Mouse (Mus musculus): ENCODE measurements at regions not wholly inside any gene's neighbourhood (a gene's known extent, or its start where the extent isn't known, plus 50 kb on each side); places are given as distances from the start of the nearest gene placed in this dataset.
"Not testable (repeated sequence)": the region's sequence is repeated elsewhere in the genome, so short reads cannot be mapped to it uniquely, and the experiment has no call there.

- Histone ChIP-seq H3K4me2 (replicated peaks) (no peak overlapping the region), H3K4me1 (no peaks in the 10 kb centered on the region), H3K27me3 (no peaks in the 10 kb centered on the region), H3K4me3 (replicated peaks) (no peak overlapping the region), H3K9me3 (replicated peaks) (no peaks in the 10 kb centered on the region), H3K27ac (replicated peaks) (no peak overlapping the region), H3K9ac (no peak overlapping the region), H3K36me3 (no peaks in the 10 kb centered on the region)
- ATAC-seq (ENCODE audit: insufficient number of reproducible peaks, low FRiP score, low TSS enrichment, low read depth), result no peak
Measured at GRCm38 (mm10) chr17:82367876-82368275, 629.7 kb upstream of the Slc8a1 start.

- Histone ChIP-seq H3K27ac (replicated peaks) (no peak overlapping the region), H3K9ac (no peak overlapping the region), H3K4me2 (replicated peaks) (no peak overlapping the region), H3K4me3 (replicated peaks) (no peak overlapping the region), H3K36me3 (no peaks in the 10 kb centered on the region), H3K27me3 (no peaks in the 10 kb centered on the region), H3K9me3 (replicated peaks) (no peaks in the 10 kb centered on the region), H3K4me1 (no peaks in the 10 kb centered on the region)
- no peak for ATAC-seq (ENCODE audit: insufficient number of reproducible peaks, low FRiP score, low TSS enrichment, low read depth)
- WGBS, result 75% methylated on average over 4 of the region's 4 CpGs
Measured at GRCm38 (mm10) chr17:82366001-82366400, 627.8 kb upstream of the Slc8a1 start.

DNA sequence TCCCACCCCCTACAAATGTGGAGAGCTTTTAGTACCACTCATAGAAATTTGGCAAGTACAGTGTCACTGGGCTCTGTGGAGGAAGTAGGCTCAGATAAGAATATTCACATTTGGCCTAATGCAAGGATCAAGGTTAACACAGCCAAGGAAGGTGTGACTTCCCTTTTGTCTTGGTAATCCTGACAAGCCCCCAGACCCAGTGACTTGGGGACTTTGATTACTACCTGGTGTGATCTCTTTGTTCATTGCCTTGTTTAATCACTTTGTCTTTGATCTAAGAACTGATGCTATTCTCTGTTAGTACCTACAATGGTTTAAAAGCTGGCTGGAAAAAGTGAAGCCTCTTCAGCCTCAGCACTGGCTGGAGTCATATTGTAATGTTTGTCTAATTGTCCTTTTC is 610.5 kb upstream of the Slc8a1 start:
- no peak overlapping the region for H3K4me2 ChIP-seq (replicated peaks)
- no peak for ATAC-seq (ENCODE audit: insufficient number of reproducible peaks, low FRiP score, low TSS enrichment, low read depth)
- H3K4me3 ChIP-seq (replicated peaks), result no peak overlapping the region

GRCm38 (mm10) chr17:82331429-82331828 is 593.3 kb upstream of the Slc8a1 start:
- WGBS, result 94% methylated on average over 5 of the region's 5 CpGs
- no peak overlapping the region for H3K4me2 ChIP-seq (replicated peaks)

More for the DNA sequence above, 610.5 kb upstream of the Slc8a1 start:
- H3K4me1 ChIP-seq, result no peaks in the 10 kb centered on the region
- H3K27me3 ChIP-seq, result no peaks in the 10 kb centered on the region
- H3K9ac ChIP-seq, result no peak overlapping the region
- no peaks in the 10 kb centered on the region for H3K9me3 ChIP-seq (replicated peaks)
- no peaks in the 10 kb centered on the region for H3K36me3 ChIP-seq
- H3K27ac ChIP-seq (replicated peaks), result no peak overlapping the region

DNA sequence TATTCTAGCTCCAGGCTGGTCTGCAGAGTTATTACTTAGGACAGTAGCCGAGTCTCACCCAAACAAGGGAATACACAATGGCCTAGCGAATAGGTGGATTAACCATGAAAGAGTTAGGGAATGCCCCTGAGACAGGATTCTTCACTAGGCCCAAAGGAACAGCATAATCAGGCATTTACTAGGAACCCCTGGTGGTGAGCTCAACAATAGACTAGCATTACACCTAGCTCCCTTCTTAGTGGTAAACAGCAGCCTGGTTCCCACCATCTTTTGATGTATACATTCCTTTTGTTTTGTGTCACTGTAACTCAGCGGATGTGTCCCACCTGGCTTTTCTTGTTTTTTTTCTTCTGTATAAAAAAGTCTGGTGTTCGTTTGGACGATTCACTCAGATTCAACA is 574.0 kb upstream of the Slc8a1 start:
- H3K9me3 ChIP-seq (replicated peaks), result no peaks in the 10 kb centered on the region
- WGBS, result 73% methylated on average over 5 of the region's 5 CpGs
- ATAC-seq (ENCODE audit: insufficient number of reproducible peaks, low FRiP score, low TSS enrichment, low read depth), result no peak

More at GRCm38 (mm10) chr17:82331429-82331828, 593.3 kb upstream of the Slc8a1 start:
- no peak for ATAC-seq (ENCODE audit: insufficient number of reproducible peaks, low FRiP score, low TSS enrichment, low read depth)
- H3K27me3 ChIP-seq, result no peaks in the 10 kb centered on the region
- H3K4me1 ChIP-seq, result no peaks in the 10 kb centered on the region
- no peak overlapping the region for H3K4me3 ChIP-seq (replicated peaks)
- H3K9me3 ChIP-seq (replicated peaks), result no peaks in the 10 kb centered on the region
- no peak overlapping the region for H3K9ac ChIP-seq
- no peak overlapping the region for H3K27ac ChIP-seq (replicated peaks)
- no peaks in the 10 kb centered on the region for H3K36me3 ChIP-seq

DNA sequence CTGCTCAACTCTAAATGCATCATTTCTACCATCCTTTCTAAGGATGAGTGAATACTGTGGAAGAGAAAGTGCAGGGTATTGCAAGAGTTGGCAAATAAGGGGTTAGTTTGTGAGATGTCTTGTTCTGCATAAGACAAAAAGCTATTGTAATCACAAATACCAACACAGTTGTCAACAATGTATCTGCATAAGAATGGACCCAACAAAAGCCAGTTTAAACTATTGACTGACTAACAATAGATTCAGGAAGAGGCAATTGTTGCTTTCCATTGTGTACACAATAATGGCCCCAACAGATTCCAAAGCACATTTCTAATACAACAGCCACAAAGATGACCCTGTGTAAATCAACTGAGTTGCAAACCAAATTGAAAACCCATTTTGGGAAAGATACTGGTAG is 568.2 kb upstream of the Slc8a1 start:
- no peak overlapping the region for H3K27ac ChIP-seq (replicated peaks)
- no peaks in the 10 kb centered on the region for H3K9me3 ChIP-seq (replicated peaks)
- H3K4me3 ChIP-seq (replicated peaks), result no peak overlapping the region
- H3K4me2 ChIP-seq (replicated peaks), result no peak overlapping the region
- no peak overlapping the region for H3K9ac ChIP-seq
- H3K36me3 ChIP-seq, result no peaks in the 10 kb centered on the region
- H3K4me1 ChIP-seq, result no peaks in the 10 kb centered on the region
- no peaks in the 10 kb centered on the region for H3K27me3 ChIP-seq
- no peak for ATAC-seq (ENCODE audit: insufficient number of reproducible peaks, low FRiP score, low TSS enrichment, low read depth)

More for the DNA sequence above, 574.0 kb upstream of the Slc8a1 start:
- Histone ChIP-seq H3K9ac (no peak overlapping the region), H3K4me3 (replicated peaks) (no peak overlapping the region), H3K27me3 (no peaks in the 10 kb centered on the region), H3K27ac (replicated peaks) (no peak overlapping the region), H3K4me1 (no peaks in the 10 kb centered on the region), H3K4me2 (replicated peaks) (no peak overlapping the region), H3K36me3 (no peaks in the 10 kb centered on the region)

DNA sequence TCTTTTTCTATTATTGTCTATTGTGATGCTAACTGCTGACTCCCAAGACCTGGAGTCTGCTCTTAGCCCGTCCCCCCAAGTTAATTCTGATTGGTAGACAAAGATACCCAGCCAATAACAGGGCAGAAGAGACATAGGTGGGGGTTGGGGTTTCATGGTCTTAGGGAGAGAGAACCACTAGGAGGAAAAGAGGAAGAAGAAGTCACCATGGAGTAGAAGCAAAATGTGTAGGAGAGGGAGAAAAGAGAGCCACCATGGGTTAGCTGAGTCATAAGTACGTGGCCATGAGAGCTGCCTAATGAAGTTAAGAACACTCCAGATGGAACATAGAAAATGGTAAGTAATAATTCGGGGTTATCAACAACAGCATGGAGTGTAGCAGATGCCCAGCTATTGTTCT is 539.6 kb upstream of the Slc8a1 start:
- Histone ChIP-seq H3K4me2 (replicated peaks) (no peak overlapping the region), H3K36me3 (no peaks in the 10 kb centered on the region), H3K4me1 (no peaks in the 10 kb centered on the region), H3K9ac (no peak overlapping the region), H3K9me3 (replicated peaks) (no peaks in the 10 kb centered on the region), H3K27me3 (no peaks in the 10 kb centered on the region), H3K27ac (replicated peaks) (no peak overlapping the region), H3K4me3 (replicated peaks) (no peak overlapping the region)
- WGBS, result 84% methylated on average over 3 of the region's 3 CpGs
- no peak for ATAC-seq (ENCODE audit: insufficient number of reproducible peaks, low FRiP score, low TSS enrichment, low read depth)

GRCm38 (mm10) chr17:82273946-82274345 is 535.8 kb upstream of the Slc8a1 start:
- H3K27ac ChIP-seq (replicated peaks), result no peak overlapping the region
- H3K4me2 ChIP-seq (replicated peaks), result no peak overlapping the region
- H3K27me3 ChIP-seq, result no peaks in the 10 kb centered on the region
- WGBS, result 78% methylated on average over 4 of the region's 4 CpGs
- no peak overlapping the region for H3K9ac ChIP-seq
- ATAC-seq (ENCODE audit: insufficient number of reproducible peaks, low FRiP score, low TSS enrichment, low read depth), result no peak
- no peak overlapping the region for H3K4me3 ChIP-seq (replicated peaks)
- no peaks in the 10 kb centered on the region for H3K4me1 ChIP-seq
- H3K9me3 ChIP-seq (replicated peaks), result no peaks in the 10 kb centered on the region
- H3K36me3 ChIP-seq, result no peaks in the 10 kb centered on the region

GRCm38 (mm10) chr17:82272845-82273244 is 534.7 kb upstream of the Slc8a1 start:
- no peak for ATAC-seq (ENCODE audit: insufficient number of reproducible peaks, low FRiP score, low TSS enrichment, low read depth)
- H3K27ac ChIP-seq (replicated peaks), result no peak overlapping the region
- no peaks in the 10 kb centered on the region for H3K9me3 ChIP-seq (replicated peaks)
- H3K4me3 ChIP-seq (replicated peaks), result no peak overlapping the region
- H3K4me2 ChIP-seq (replicated peaks), result no peak overlapping the region
- H3K27me3 ChIP-seq, result no peaks in the 10 kb centered on the region
- H3K9ac ChIP-seq, result no peak overlapping the region
- no peaks in the 10 kb centered on the region for H3K4me1 ChIP-seq
- no peaks in the 10 kb centered on the region for H3K36me3 ChIP-seq
- WGBS, result 81% methylated on average over 1 of the region's 1 CpGs

- H3K27ac ChIP-seq (replicated peaks); H3K9ac ChIP-seq; H3K4me2 ChIP-seq (replicated peaks); H3K4me3 ChIP-seq (replicated peaks); H3K36me3 ChIP-seq; H3K4me1 ChIP-seq; H3K9me3 ChIP-seq (replicated peaks); ATAC-seq (ENCODE audit: insufficient number of reproducible peaks, low FRiP score, low TSS enrichment, low read depth); H3K27me3 ChIP-seq: not testable (repeated sequence)
- WGBS, result 97% methylated on average over 5 of the region's 5 CpGs
Measured at GRCm38 (mm10) chr17:82266842-82267241, 528.7 kb upstream of the Slc8a1 start.

DNA sequence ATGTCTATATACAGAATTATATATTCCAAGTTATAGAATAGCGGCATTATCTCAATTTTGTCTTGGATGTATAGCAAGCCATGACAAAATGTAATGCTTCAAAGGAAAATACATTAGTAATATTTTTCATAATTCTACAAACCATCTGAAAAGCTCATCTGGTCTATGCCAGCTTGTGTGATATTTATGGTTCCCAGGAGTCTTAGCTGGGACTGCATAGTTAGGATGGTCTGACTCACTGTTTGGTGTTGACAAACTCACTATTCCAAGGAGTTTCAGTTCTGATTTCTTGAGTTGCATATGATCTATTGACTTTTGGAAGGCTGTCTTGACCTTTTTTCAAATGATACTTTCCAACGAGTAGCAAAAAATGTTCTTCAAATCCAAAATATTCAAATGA is 514.2 kb upstream of the Slc8a1 start:
- H3K27me3 ChIP-seq, result no peaks in the 10 kb centered on the region
- no peak overlapping the region for H3K4me2 ChIP-seq (replicated peaks)
- H3K36me3 ChIP-seq, result no peaks in the 10 kb centered on the region
- 88% methylated on average over 2 of the region's 2 CpGs for WGBS
- H3K9me3 ChIP-seq (replicated peaks), result no peaks in the 10 kb centered on the region
- ATAC-seq (ENCODE audit: insufficient number of reproducible peaks, low FRiP score, low TSS enrichment, low read depth), result no peak
- H3K4me3 ChIP-seq (replicated peaks), result no peak overlapping the region
- H3K27ac ChIP-seq (replicated peaks), result no peak overlapping the region
- H3K9ac ChIP-seq, result no peak overlapping the region
- no peaks in the 10 kb centered on the region for H3K4me1 ChIP-seq

DNA sequence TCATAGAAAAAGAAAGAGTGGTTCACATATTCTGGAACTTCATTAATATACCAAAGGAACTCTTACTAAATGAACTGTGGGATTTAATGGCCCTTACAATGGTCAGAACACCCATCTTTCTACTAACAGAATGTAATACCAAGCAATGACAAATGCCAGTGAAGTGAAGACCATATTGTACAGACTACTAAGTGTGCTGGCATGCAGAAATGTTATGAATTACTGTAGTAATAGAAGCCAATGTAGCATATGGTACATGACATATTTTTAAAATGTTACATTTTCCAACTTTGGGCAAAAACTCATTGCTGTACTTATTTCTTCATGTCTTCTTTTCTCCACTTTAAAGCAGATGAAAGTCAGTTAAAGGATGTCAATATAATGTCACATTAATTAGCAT is 513.7 kb upstream of the Slc8a1 start:
- no peak for ATAC-seq (ENCODE audit: insufficient number of reproducible peaks, low FRiP score, low TSS enrichment, low read depth)
- no peak overlapping the region for H3K9ac ChIP-seq
- H3K4me2 ChIP-seq (replicated peaks), result no peak overlapping the region

More for the DNA sequence above, 513.7 kb upstream of the Slc8a1 start:
- Histone ChIP-seq H3K36me3 (no peaks in the 10 kb centered on the region), H3K27me3 (no peaks in the 10 kb centered on the region), H3K9me3 (replicated peaks) (no peaks in the 10 kb centered on the region), H3K27ac (replicated peaks) (no peak overlapping the region), H3K4me1 (no peaks in the 10 kb centered on the region), H3K4me3 (replicated peaks) (no peak overlapping the region)

Data from embryonic facial prominence, embryonic 15.5 days (tissue).